Mouse (Mus musculus) kidney, embryonic 14.5 days (tissue): ENCODE measurements at regions not wholly inside any gene's neighbourhood (a gene's known extent, or its start where the extent isn't known, plus 50 kb on each side); places are given as distances from the start of the nearest gene placed in this dataset.

Experiments used
- ATAC-seq: fragments of 200-750 bp; cut with Nextera tagmentation; 2 replicates; pipeline ENCODE4 v1.8.0; 2017; ENCODE audit warnings: moderate number of reproducible peaks, mild to moderate bottlenecking, moderate TSS enrichment, moderate library complexity; ENCODE audit not compliant: low FRiP score, low TSS enrichment
- H3K27ac ChIP-seq: fragments of 300-500 bp; sonication (generic); 2 replicates; pipeline ENCODE4 v1.5.1; 2014; ENCODE audit warnings: low read depth, mild to moderate bottlenecking, low read length, moderate library complexity, mixed read lengths
- H3K27me3 ChIP-seq: fragments of 300-500 bp; sonication (generic); 2 replicates; pipeline ENCODE4 v1.6.1; 2014; ENCODE audit warnings: mild to moderate bottlenecking, low read length; ENCODE audit not compliant: control insufficient read depth, insufficient read depth
- H3K36me3 ChIP-seq: fragments of 300-500 bp; sonication (generic); 2 replicates; pipeline ENCODE4 v1.6.1; 2014; ENCODE audit warnings: low read length, mixed read lengths; ENCODE audit not compliant: control insufficient read depth, insufficient read depth
- H3K4me1 ChIP-seq: fragments of 300-500 bp; sonication (generic); 2 replicates; pipeline ENCODE4 v1.6.1; 2014; ENCODE audit warnings: low read length, mixed read lengths; ENCODE audit not compliant: control insufficient read depth, insufficient read depth
- H3K4me2 ChIP-seq: fragments of 300-500 bp; sonication (generic); replicated peaks from 2 replicates; pipeline ENCODE4 v1.6.1; 2014; ENCODE audit warnings: low read depth, mild to moderate bottlenecking, low read length
- H3K4me3 ChIP-seq: fragments of 300-500 bp; sonication (generic); 2 replicates; pipeline ENCODE4 v1.5.1; 2014; ENCODE audit warnings: mild to moderate bottlenecking, low read length
- H3K9ac ChIP-seq: fragments of 300-500 bp; sonication (generic); 2 replicates; pipeline ENCODE4 v1.6.1; 2014; ENCODE audit warnings: low read depth, mild to moderate bottlenecking, low read length, moderate library complexity
- H3K9me3 ChIP-seq: fragments of 300-500 bp; sonication (generic); 2 replicates; pipeline ENCODE4 v1.6.1; 2016; ENCODE audit warnings: low read length; ENCODE audit not compliant: control insufficient read depth
- WGBS: fragments of 180-500 bp; shearing (Covaris S2); extraction: QIAGEN DNeasy Blood & Tissue Kit; methylation state at CpG from one replicate; pipeline ENCODE4 v1.1.7; 2014; 5-methylcytosine and 5-hydroxymethylcytosine counted together

- H3K36me3 ChIP-seq, result no peaks in the 10 kb centered on the region
Measured at GRCm38 (mm10) chr15:25468478-25468877, 54.9 kb upstream of the Basp1 start.

GRCm38 (mm10) chr15:25469185-25469845 is 55.8 kb upstream of the Basp1 start:
- Histone ChIP-seq H3K9ac (no peak overlapping the region), H3K4me1 (peaks cover 9% of the 10 kb centered on the region), H3K4me3 (no peak overlapping the region), H3K4me2 (peak overlapping the region; percentile 25; the same call in 1 of the 2 replicates), H3K27me3 (no peaks in the 10 kb centered on the region), H3K9me3 (0 out of 2 replicates have a peak, but pooled peaks cover 3% of the 10 kb centered on the region), H3K27ac (no peak overlapping the region), H3K36me3 (no peaks in the 10 kb centered on the region)
- peak; percentile 70 for ATAC-seq
- 29% methylated on average over 16 of the region's 16 CpGs for WGBS

More at GRCm38 (mm10) chr15:25468478-25468877, 54.9 kb upstream of the Basp1 start:
- WGBS, result 75% methylated on average over 2 of the region's 2 CpGs
- Histone ChIP-seq H3K9ac (no peak overlapping the region), H3K27me3 (no peaks in the 10 kb centered on the region), H3K9me3 (0 out of 2 replicates have a peak, but pooled peaks cover 3% of the 10 kb centered on the region), H3K4me1 (peaks cover 9% of the 10 kb centered on the region), H3K27ac (no peak overlapping the region), H3K4me2 (no peak overlapping the region), H3K4me3 (no peak overlapping the region)
- no peak for ATAC-seq

- Histone ChIP-seq H3K9ac (no peak overlapping the region), H3K27me3 (no peaks in the 10 kb centered on the region), H3K27ac (no peak overlapping the region), H3K4me2 (no peak overlapping the region), H3K36me3 (no peaks in the 10 kb centered on the region), H3K9me3 (no peaks in the 10 kb centered on the region), H3K4me1 (peaks cover 9% of the 10 kb centered on the region), H3K4me3 (no peak overlapping the region)
- ATAC-seq, result no peak
- WGBS, result 83% methylated on average over 5 of the region's 5 CpGs
Measured at GRCm38 (mm10) chr15:25471331-25471730, 57.8 kb upstream of the Basp1 start.

- no peaks in the 10 kb centered on the region for H3K9me3 ChIP-seq
- 85% methylated on average over 3 of the region's 3 CpGs for WGBS
- ATAC-seq, result no peak
- H3K36me3 ChIP-seq, result no peaks in the 10 kb centered on the region
- H3K9ac ChIP-seq, result no peak overlapping the region
- H3K4me1 ChIP-seq, result peaks cover 9% of the 10 kb centered on the region
- H3K27ac ChIP-seq, result no peak overlapping the region
- H3K27me3 ChIP-seq, result no peaks in the 10 kb centered on the region
- H3K4me3 ChIP-seq, result no peak overlapping the region
- H3K4me2 ChIP-seq, result no peak overlapping the region
Measured at GRCm38 (mm10) chr15:25473201-25473710, 59.7 kb upstream of the Basp1 start.

GRCm38 (mm10) chr15:25474096-25474495 is 60.5 kb upstream of the Basp1 start:
- no peak overlapping the region for H3K4me3 ChIP-seq
- H3K9ac ChIP-seq, result no peak overlapping the region
- H3K4me1 ChIP-seq, result peaks cover 8% of the 10 kb centered on the region
- no peaks in the 10 kb centered on the region for H3K9me3 ChIP-seq
- H3K27me3 ChIP-seq, result no peaks in the 10 kb centered on the region
- 72% methylated on average over 3 of the region's 3 CpGs for WGBS
- H3K36me3 ChIP-seq, result no peaks in the 10 kb centered on the region
- no peak overlapping the region for H3K27ac ChIP-seq
- no peak overlapping the region for H3K4me2 ChIP-seq
- no peak for ATAC-seq

GRCm38 (mm10) chr15:25482586-25482985 is 69.0 kb upstream of the Basp1 start:
- no peak for ATAC-seq
- no peaks in the 10 kb centered on the region for H3K36me3 ChIP-seq
- no peaks in the 10 kb centered on the region for H3K4me1 ChIP-seq
- no peaks in the 10 kb centered on the region for H3K27me3 ChIP-seq
- no peak overlapping the region for H3K4me2 ChIP-seq
- H3K9me3 ChIP-seq, result no peaks in the 10 kb centered on the region
- no peak overlapping the region for H3K27ac ChIP-seq
- no peak overlapping the region for H3K4me3 ChIP-seq
- no peak overlapping the region for H3K9ac ChIP-seq
- 77% methylated on average over 3 of the region's 3 CpGs for WGBS

GRCm38 (mm10) chr15:25485372-25485771 is 71.8 kb upstream of the Basp1 start:
- ATAC-seq, result no peak

GRCm38 (mm10) chr15:25486158-25486557 is 72.6 kb upstream of the Basp1 start:
- H3K9ac ChIP-seq, result no peak overlapping the region
- H3K27me3 ChIP-seq, result no peaks in the 10 kb centered on the region
- H3K4me1 ChIP-seq, result no peaks in the 10 kb centered on the region
- H3K36me3 ChIP-seq, result no peaks in the 10 kb centered on the region
- no peak; the same call in 1 of the 2 replicates for ATAC-seq
- H3K4me2 ChIP-seq, result no peak overlapping the region
- no peak overlapping the region for H3K27ac ChIP-seq
- no peaks in the 10 kb centered on the region for H3K9me3 ChIP-seq
- 82% methylated on average over 7 of the region's 7 CpGs for WGBS
- H3K4me3 ChIP-seq, result no peak overlapping the region

More at GRCm38 (mm10) chr15:25485372-25485771, 71.8 kb upstream of the Basp1 start:
- Histone ChIP-seq H3K27me3 (no peaks in the 10 kb centered on the region), H3K27ac (no peak overlapping the region), H3K9me3 (no peaks in the 10 kb centered on the region), H3K36me3 (no peaks in the 10 kb centered on the region), H3K4me1 (no peaks in the 10 kb centered on the region), H3K4me2 (no peak overlapping the region), H3K4me3 (no peak overlapping the region), H3K9ac (no peak overlapping the region)
- WGBS, result 60% methylated on average over 9 of the region's 9 CpGs

- H3K9ac ChIP-seq, result no peak overlapping the region
- no peak for ATAC-seq
- no peak overlapping the region for H3K27ac ChIP-seq
- H3K9me3 ChIP-seq, result no peaks in the 10 kb centered on the region
- WGBS, result 71% methylated on average over 6 of the region's 6 CpGs
- H3K4me1 ChIP-seq, result peaks cover 5% of the 10 kb centered on the region; the same call in 1 of the 2 replicates
- no peaks in the 10 kb centered on the region for H3K27me3 ChIP-seq
- H3K4me2 ChIP-seq, result no peak overlapping the region
- no peaks in the 10 kb centered on the region for H3K36me3 ChIP-seq
- no peak overlapping the region for H3K4me3 ChIP-seq
Measured at GRCm38 (mm10) chr15:25489804-25490203, 76.2 kb upstream of the Basp1 start.
